Mouse (Mus musculus) liver, adult 10 weeks (tissue): ENCODE measurements around the gene Eprs. TPM values are rescaled to one million over a fixed set of nuclear protein-coding genes. Genes with fewer than 3 reads are reported as not detected.

Source experiments
- polyA plus RNA-seq: library from polyadenylated mRNA; stranded (reverse); fragments of 350-450 nt; fragmentation: Illumina TruSeq; extraction: RNeasy Lipid Tissue Mini Kit (QIAGEN cat#74804); gene quantifications from one replicate; pipeline ENCODE4 v1.2.3, GENCODE M21; 2014; ENCODE audit warnings: low read depth, low replicate concordance

Eprs gene
- 47.6 TPM for polyA plus RNA-seq

GRCm38 (mm10) chr1:185362677-185363520 lies at the start of gene Eprs:
Gene Eprs, plus strand, starts transcription at chr1:185363044.

GRCm38 (mm10) chr1:185328721-185329610 lies 33.9 kb upstream of the Eprs start, which contains the start of gene Iars2:
Gene Iars2, minus strand, starts transcription at chr1:185329396.

GRCm38 (mm10) chr1:185331983-185332430 lies 30.8 kb upstream of the Eprs start, which contains the start of gene Bpnt1:
Gene Bpnt1, plus strand, starts transcription at chr1:185332149.

GRCm38 (mm10) chr1:185454575-185454954 lies 91.7 kb downstream of the Eprs start, which contains the start of gene Slc30a10:
Gene Slc30a10, plus strand, starts transcription at chr1:185454848.

Other genes starting within 250 kb of the Eprs start
- gene Rab3gap2, start 158.9 kb upstream of the Eprs start, polyA plus RNA-seq, result 5.8 TPM
- gene Iars2, start 33.6 kb upstream of the Eprs start, polyA plus RNA-seq, result 19.4 TPM
- gene Bpnt1, start 30.9 kb upstream of the Eprs start, polyA plus RNA-seq, result 73.7 TPM
- gene Slc30a10, start 91.8 kb downstream of the Eprs start, polyA plus RNA-seq, result 36.5 TPM